Mouse (Mus musculus) heart, postnatal 0 days (tissue): ENCODE data around the gene Ciita.

Source experiments
- CTCF ChIP-seq: IDR thresholded peaks from 2 replicates; pipeline ENCODE4 v1.5.1; 2016; ENCODE audit warnings: antibody characterized with exemption, control low read depth, low read depth
- EP300 ChIP-seq: IDR thresholded peaks from 2 replicates; pipeline ENCODE4 v1.6.1; 2016; ENCODE audit warnings: antibody characterized with exemption, low read depth

DNA sequence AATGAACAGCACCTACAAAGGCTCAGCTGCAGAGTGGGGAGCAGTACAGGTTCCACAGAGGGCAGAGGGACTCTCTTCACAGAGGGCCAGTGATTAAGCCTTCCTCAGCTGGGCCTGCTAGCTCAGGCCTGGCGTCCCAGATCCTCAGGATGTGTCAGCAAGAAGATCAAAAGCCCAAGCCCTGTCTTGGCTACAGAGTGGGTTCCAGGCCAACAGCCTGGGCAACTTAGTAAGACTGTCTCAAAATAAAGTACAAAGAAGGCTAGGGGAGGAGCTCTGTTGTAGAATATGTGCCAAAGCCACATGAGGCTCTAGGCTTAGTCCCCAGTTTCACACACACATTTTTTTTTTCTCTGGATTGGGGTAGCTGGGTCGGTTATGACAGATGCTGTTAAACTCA lies 95.1 kb downstream of the Ciita start:
- TF ChIP-seq EP300: no peak
- no peak for TF ChIP-seq CTCF
